Mouse (Mus musculus): ENCODE data around the gene Gm45140. TPM values are rescaled to one million over a fixed set of nuclear protein-coding genes. Genes with fewer than 3 reads are reported as not detected.

Gene Gm45140
- total and polyA plus RNA-seq, 3 experiments = 4.3 to 25.7 (median 13.0) TPM

GRCm38 (mm10) chr6:87810713-87811669 is 24.6 kb downstream of the Gm45140 start (continued):
- no peak for TF ChIP-seq NELFE (IDR thresholded peaks at IDR 0.05; ENCODE audit: low read depth, low read length)
- 0 out of 2 replicates have a peak, but pooled peaks have one; percentile 4 for TF ChIP-seq NRF1 (IDR thresholded peaks at IDR 0.05; ENCODE audit: low read depth, low read length)
- 0 out of 2 replicates have a peak, but pooled peaks have one; percentile 62 for TF ChIP-seq CHD1 (IDR thresholded peaks at IDR 0.05; ENCODE audit: low read depth, low read length)
- peak; percentile 21; the same call in 1 of the 2 replicates for TF ChIP-seq ZMIZ1 (IDR thresholded peaks at IDR 0.05; ENCODE audit: low read depth, low read length)
- no peak for TF ChIP-seq SMC3 (IDR thresholded peaks at IDR 0.05; ENCODE audit: low read depth, low read length)
- no peak for TF ChIP-seq JUN (IDR thresholded peaks at IDR 0.05; ENCODE audit: insufficient read depth, low read depth, low read length)
- peak; percentile 70 for TF ChIP-seq TCF12 (IDR thresholded peaks at IDR 0.05; ENCODE audit: low read depth, low read length)
- no peak for TF ChIP-seq E2F4 (IDR thresholded peaks at IDR 0.05; ENCODE audit: insufficient replicate concordance, low read depth, low read length)
- no peak; the same call in 1 of the 2 replicates for TF ChIP-seq USF1 (IDR thresholded peaks at IDR 0.05; ENCODE audit: low read depth, low read length)
- TF ChIP-seq JUND (conservative IDR thresholded peaks at IDR 0.05; ENCODE audit: low read depth, low read length) = peak; percentile 46; the same call in 1 of the 2 replicates
- TF ChIP-seq USF2 (conservative IDR thresholded peaks at IDR 0.05; ENCODE audit: low read depth, low read length) = no peak
- peak; percentile 43; the same call in 1 of the 2 replicates for TF ChIP-seq MAZ (IDR thresholded peaks at IDR 0.05; ENCODE audit: low read depth, low read length)
- TF ChIP-seq KAT2A (IDR thresholded peaks at IDR 0.05; ENCODE audit: insufficient replicate concordance, low read length) = 0 out of 2 replicates have a peak, but pooled peaks have one; percentile 27
- no peak; the same call in 1 of the 2 replicates for TF ChIP-seq RAD21 (IDR thresholded peaks at IDR 0.05; ENCODE audit: low read depth, low read length)

- H3K27ac ChIP-seq (ENCODE audit: insufficient read depth, low read depth) = peak overlapping the region; percentile 94; the same call in 1 of the 2 replicates
- peaks cover 9 to 39% of the 10 kb centered on the region in 2 experiments for H3K36me3 ChIP-seq (replicated peaks in 1 of 2; ENCODE audit: control insufficient read depth in 1 of 2, insufficient read depth in 1 of 2, low read length in 1 of 2)
- dilution Hi-C loops (cut with MboI; ENCODE audit: extremely low pct_ligation_motif_present, extremely low pct_unique_long_range_greater_than_20kb, low sequenced_read_pairs) = no loop called here
Observed at GRCm38 (mm10) chr6:87810311-87810710, 25.3 kb downstream of the Gm45140 start.

More at GRCm38 (mm10) chr6:87810311-87810710, 25.3 kb downstream of the Gm45140 start:
- Histone ChIP-seq H3K4me3 (replicated peaks in 1 of 3; ENCODE audit: low read depth in 2 of 3, low read length in 2 of 3, poor library complexity in 1 of 3) (peak overlapping the region; percentile 75 to 94 (median 78)), H3K4me2 (ENCODE audit: insufficient read depth, low read depth, poor library complexity, severe bottlenecking) (peak overlapping the region; percentile 85), H3K9ac (ENCODE audit: insufficient read depth, low read depth) (peak overlapping the region; percentile 87), H3K9me3 (replicated peaks; ENCODE audit: low read length) (no peaks in the 10 kb centered on the region), H3K79me2 (replicated peaks; ENCODE audit: control insufficient read depth, extremely low read depth, insufficient read depth, poor library complexity, severe bottlenecking) (peaks cover 32% of the 10 kb centered on the region), H3K27me3 (replicated peaks) (no peaks in the 10 kb centered on the region), H3K4me1 (ENCODE audit: control insufficient read depth in 1 of 2, insufficient read depth in 2 of 2) (peaks cover 17 to 63% of the 10 kb centered on the region in 2 experiments)
- peak; percentile 19; the same call in 1 of the 2 replicates for TF ChIP-seq ZNF384 (IDR thresholded peaks at IDR 0.05; ENCODE audit: low read depth, low read length)
- 0 out of 2 replicates have a peak, but pooled peaks have one; percentile 1 for TF ChIP-seq MAZ (IDR thresholded peaks at IDR 0.05; ENCODE audit: low read depth, low read length)
- no peak for TF ChIP-seq ZMIZ1 (IDR thresholded peaks at IDR 0.05; ENCODE audit: low read depth, low read length)
- 0 out of 2 replicates have a peak, but pooled peaks have one; percentile 44 for TF ChIP-seq RCOR1 (conservative IDR thresholded peaks at IDR 0.05; ENCODE audit: low read depth, low read length)
- DNase-seq (ENCODE audit: extremely low read depth) = peak; percentile 15
- in situ Hi-C loops (cut with MboI; ENCODE audit: low pct_ligation_motif_present, low pct_unique_long_range_greater_than_20kb, low sequenced_read_pairs) = no loop called here

Data from CH12.LX (cell line).